Mouse (Mus musculus) yolk sac, embryonic 10.5 days (tissue): ENCODE data around the gene Dcaf11.
A peak's percentile ranks its signal among the peaks of the same experiment; 100 is the strongest.

Experiments used
- DNase-seq: peaks from one replicate; pipeline ENCODE4 v3.0.0-alpha.2; 2017; ENCODE audit warnings: low spot score

Dcaf11 gene

DNA sequence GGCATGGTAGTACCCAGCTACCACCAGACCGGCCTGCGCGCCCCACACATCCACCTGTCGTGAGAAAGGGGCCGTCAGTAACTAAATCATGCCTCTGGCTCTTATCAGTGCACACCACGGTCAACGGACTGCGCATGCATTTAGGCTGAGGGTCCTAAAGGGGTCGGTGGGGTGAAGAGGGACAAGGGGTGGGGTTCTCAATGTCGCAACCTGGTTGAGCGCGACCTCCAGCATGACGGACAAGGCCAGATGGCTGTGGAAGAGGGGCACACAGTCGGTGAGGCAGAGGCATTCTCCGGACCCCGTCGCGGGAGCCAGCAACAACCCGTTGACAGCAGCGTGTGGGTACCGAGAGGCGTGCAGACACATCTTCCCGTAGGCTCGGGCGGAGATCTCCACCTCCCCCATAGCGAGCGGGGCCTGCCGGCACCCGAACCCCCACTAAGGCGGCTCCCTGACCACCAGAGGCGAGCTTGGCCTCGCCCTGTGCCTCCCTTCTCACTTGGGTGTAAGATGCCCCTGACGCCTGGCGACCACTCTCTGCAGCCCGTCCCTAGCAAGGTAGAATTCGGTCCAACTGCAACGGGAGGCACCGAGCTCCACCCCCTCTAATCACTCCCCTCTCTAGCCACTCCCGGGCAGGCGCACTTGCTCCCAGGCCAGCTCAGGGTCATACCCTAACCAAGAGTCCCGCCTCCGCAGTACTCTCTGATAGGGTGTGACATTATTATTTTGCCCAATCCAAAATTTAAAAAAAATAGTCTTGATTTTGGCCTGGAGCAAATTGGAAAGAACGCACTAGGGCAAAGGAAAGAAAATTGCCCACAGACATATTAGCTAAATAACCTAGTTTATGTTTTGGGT lies 25.1 kb downstream of the Dcaf11 start, which contains the start of gene Emc9:
Gene Emc9 (minus strand): TSS at position 601 of the 864 bp plus-strand sequence.
- peak; percentile 85 for DNase-seq

DNA sequence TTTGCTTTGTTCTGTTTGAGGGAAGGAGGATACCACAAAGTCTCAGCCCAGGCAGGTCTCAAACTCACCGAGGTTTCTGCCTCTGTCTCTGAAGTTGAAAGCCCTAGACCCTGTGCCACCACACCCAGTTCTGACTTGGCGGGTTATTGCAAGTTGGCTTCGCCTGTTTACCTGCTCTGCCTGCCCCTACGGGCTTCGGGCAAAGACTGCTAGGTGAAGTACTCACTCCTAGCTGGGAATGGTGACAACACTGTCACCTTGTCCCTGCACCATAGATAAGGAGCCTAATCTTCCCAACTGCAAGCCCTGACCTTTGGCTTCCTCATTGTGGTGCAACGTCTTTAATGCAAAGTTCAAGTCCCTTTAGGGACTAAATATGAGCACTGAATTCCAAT lies 25.8 kb downstream of the Dcaf11 start:
- peak; percentile 79 for DNase-seq

DNA sequence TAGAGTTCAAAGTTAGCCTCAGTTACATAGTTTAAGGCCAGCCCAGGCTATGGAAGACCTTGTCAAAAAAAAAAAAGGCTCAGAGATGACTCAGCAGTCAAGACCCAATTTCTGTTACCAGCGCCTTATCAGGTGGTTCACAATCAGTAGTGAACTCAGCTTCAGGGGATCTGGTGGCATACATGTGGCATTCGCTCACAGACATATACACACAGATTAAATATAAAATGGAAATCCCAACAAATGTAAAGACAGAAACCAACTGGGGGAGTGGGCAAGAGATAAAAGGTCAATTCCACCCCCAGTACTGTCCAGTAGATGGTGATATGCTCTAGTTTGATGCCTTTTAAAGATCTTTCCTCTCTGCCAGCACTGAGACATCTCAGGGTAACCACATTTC lies 26.3 kb downstream of the Dcaf11 start:
- DNase-seq: no peak

DNA sequence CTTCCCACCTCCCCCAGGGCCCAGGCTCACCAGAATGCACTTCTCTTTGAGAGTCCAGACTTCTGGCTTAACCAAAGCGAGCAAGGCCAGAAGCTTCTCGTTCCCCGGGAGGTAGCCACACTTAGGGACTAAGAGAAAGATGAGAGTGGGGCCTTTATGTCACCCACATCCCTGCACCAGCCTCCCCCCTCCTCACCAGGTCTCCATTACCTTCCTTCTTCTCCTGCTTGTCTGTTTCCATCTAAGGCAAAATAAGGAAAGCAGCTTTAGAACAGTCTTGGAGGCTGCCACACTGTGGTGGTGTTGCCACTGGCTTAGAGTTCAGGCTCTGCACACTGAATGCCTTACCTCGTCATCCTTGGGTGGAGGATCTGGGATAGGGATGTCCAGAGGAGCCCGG lies 29.5 kb downstream of the Dcaf11 start:
- DNase-seq: no peak

DNA sequence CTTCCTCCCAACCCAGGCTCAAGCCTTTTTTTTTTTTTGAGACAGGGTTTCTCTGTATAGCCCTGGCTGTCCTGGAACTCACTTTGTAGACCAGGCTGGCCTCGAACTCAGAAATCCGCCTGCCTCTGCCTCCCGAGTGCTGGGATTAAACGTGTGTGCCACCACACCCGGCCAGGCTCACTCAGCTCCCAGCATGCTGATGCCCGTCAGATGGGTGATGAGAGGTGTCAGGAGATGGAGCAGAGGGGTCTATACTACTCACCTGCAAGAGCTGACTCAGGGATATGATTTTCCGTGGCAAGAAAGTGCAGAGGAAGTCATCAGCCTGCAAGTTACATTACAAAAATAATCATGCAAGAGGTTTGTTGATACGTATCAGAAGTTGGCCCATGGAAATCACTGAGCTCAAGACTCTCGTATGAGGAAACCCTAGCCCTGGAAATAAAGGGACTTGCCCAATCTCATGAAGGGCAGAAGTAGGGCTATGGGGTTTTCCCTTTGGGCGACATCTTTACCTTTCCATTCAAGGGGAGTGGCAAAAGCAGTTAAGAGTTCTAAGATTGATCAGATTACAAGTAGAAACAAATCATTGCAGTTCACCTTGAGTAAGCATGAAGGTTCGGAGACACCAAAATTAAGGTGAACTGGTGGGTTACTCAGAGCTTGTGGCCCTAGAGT lies 30.1 kb downstream of the Dcaf11 start:
- no peak for DNase-seq

DNA sequence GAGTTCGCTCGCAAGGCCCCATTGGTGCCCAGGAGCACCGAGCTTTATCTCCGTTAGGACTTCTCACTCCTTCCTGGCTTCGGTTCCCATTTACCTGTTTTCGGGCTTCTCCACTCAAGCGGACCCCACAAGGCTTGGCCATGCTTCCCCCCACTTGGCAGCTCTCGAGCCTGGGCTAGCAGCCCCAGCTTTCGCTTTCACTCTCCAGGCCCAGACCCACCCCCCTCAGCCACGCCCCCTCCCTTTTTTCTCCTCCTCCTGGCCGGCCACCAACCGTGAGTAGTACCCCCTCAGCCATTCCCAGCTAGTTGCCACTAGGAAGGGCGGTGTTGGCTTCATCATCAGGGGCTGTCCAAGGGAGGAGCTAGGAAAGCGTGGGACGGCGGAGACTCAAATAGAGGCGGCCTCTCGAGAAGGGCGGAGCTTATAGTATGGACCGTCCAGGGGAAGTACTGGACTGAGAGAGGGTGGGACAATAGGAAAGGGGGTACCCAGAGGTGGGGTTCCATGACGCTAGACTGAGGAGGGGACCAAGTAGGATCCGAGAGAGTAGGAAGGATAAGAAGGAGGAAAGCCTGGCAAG lies 31.0 kb downstream of the Dcaf11 start, which contains the start of gene Psme2:
Gene Psme2 (minus strand): TSS at position 366 of the 583 bp plus-strand sequence.
- DNase-seq: peak; percentile 98

DNA sequence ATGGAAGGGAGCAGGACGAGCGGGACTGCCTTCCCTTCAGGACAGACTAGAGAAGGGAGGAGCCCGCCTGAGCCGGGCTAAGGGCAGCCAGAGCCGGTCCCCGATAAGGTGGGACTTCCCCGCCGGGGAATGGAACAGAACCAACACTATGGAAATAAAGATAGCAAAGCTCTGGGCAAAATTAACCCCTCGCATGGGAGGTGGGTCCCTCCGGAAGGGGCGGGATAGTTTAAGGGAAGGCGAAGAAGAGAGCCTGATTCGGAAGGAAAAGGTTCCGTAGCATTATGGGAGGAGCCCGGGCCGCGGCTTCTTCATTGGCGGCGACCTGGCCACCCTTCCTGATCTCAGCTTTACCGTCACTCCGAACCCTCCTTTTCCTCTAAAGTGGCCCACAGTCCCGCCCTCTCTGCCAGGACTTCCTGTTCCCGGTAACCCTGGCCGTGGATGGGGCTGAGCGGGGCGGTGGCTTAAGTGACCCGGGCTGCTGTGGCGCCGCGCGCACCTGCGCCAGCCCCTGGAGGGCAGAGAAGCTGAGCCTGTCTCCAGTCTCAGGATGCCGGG lies 31.6 kb downstream of the Dcaf11 start, which contains the start of gene Rnf31:
Gene Rnf31 (plus strand): TSS at position 378 of the 561 bp plus-strand sequence.
- peak; percentile 95 for DNase-seq

DNA sequence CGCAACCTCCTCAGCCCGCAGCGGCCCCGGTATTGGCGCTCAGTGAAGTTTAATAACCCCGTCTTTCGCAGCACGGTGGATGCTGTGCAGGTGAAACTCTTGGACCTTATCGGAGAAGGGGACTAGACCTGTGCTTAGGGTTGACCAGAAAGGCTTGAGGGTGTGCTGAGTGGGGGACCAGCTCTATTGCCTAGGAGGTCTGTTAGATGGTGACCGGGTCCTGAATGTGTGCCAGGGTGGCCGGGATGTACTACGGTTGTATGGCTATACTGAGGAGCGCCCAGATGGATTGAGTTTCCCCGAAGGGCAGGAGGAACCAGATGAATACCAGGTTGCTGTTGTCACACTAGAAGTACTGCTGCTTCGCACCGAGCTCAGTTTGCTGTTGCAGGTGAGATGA lies 32.4 kb downstream of the Dcaf11 start:
- no peak for DNase-seq

DNA sequence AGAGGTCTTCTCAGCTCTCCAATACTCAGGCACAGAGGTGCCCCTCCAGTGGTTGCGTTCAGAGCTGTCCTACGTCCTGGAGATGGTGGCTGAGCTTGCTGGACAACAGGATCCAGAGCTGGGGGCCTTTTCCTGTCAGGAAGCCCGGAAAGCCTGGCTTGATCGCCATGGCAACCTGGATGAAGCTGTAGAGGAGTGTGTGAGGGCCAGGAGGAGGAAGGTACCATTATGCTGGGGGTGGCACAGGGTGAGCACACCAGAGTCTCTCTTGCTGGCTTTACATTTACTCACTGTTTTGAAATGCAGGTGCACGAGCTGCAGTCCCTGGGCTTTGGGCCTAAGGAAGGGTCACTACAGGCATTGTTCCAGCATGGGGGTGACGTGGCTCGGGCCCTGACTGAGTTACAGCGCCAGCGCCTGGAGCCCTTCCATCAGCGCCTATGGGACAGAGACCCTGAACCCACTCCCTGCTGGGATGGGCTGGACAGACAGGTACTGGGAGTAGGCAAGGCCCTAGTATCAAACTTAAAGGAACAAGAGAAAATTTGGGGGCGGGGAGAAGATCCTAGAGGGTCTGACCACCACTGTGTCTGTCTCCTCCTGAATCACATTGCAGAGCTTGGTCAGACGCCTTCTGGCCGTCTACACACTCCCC lies 36.4 kb downstream of the Dcaf11 start:
- DNase-seq: no peak

DNA sequence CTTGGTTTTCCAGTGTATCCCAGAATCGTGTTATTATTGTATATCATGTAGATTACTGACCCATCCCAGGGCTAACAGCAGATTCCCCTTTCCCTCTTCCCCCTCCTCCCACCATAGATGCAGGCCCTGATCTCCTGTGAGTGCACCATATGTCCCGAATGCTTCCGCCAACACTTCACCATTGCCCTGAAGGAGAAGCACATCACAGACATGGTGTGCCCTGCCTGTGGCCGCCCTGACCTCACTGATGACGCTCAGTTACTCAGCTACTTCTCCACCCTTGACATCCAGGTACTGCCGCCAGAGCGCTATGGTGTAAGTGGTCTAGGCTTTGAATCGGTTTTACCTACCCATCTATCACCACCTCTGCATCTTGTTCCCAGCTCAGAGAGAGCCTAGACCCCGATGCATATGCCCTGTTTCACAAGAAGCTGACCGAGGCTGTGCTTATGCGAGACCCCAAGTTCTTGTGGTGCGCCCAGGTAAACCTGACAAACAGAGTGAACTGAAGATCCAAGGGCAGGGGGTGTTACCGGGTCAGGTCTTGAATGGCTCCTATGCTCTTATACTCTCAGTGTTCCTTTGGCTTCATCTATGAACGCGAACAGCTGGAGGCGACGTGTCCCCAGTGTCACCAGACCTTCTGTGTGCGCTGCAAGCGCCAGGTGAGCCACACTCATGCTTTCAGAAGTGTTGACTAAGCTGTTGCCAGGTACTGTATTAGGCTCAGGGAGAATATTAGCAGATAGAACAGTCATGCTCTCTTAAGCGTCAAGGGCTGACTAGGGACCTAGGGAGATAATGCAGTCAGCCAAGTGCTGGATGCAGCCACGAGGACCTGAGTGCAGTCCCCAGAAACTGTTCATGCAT lies 39.0 kb downstream of the Dcaf11 start:
- DNase-seq: no peak

DNA sequence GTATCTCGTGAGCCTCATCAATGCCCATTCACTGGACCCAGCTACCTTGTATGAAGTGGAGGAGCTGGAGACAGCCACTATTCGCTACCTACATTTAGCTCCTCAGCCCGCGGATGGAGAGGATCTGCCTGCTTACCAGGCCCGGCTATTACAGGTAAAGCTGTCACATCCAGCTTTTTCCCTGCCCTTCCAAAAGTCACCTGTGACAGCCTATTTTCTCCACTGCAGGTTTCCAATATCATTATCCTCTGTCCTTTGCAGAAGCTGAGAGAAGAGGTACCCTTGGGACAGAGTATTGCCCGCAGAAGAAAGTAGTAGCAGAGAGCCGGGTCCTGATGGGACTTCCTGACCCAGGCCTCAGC lies 43.4 kb downstream of the Dcaf11 start, which contains the start of gene Irf9:
Gene Irf9 (plus strand): TSS at position 301 of the 362 bp plus-strand sequence.
- DNase-seq: no peak

DNA sequence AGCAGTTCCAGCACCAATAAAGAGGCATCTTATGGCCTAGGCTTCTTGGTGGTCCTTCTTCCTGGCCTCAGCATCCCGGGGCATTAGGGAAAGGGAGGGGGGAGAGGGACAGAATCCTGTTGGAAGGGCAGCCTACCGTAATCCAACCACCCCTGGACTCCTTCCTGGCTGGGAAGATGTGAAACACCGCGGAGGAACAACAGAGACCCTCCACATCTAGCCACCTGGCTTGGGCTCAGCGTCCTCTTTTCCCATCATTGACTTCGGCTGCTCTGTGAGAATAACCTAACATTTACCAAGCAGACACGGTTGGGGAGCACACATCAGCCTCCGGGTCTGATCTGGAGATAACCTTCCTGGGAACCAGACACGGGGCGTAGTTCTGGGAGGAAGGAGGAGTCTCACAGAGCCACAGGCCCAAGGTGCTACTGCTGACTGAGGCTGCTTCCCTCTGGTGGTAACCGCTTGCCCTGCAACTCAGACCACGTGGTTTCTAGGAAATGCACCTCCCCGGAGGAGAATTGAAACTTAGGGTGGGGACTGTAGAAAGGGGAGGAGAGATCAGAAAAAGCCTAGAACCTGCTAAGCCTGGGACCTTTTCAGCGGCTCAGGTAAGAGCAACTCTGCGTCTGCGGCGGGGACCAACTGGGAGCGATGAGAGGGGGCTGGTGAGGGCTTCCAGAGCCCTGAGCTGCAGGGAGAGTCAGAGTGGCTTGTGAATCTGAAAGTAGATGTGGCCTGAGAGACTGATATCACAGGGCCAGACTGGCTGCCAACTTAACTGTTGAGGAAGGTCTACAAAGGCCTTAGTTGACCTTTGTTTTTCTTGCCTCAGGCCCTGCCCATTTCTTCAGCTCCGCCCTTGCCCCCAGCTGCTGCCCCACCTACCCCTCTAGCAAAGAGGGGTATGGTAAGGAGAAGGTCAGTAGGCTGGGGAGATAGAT lies 44.1 kb downstream of the Dcaf11 start:
- DNase-seq: peak; percentile 96

DNA sequence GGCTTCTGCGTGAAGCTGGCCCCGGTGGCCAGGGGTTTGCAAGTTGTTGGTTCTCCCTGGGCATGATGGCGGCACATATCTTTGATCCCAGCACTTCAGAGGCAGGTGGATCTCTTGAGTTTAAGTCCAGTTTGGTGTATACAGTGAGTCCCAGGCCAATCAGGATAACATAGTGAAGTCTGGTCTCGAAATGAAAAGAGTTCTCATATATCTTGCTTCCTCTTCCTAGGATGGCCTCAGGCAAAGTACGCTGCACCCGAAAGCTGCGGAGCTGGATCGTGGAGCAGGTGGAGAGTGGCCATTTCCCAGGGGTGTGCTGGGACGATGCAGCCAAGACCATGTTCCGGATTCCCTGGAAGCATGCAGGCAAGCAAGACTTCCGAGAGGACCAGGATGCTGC lies 45.0 kb downstream of the Dcaf11 start:
- DNase-seq: no peak

DNA sequence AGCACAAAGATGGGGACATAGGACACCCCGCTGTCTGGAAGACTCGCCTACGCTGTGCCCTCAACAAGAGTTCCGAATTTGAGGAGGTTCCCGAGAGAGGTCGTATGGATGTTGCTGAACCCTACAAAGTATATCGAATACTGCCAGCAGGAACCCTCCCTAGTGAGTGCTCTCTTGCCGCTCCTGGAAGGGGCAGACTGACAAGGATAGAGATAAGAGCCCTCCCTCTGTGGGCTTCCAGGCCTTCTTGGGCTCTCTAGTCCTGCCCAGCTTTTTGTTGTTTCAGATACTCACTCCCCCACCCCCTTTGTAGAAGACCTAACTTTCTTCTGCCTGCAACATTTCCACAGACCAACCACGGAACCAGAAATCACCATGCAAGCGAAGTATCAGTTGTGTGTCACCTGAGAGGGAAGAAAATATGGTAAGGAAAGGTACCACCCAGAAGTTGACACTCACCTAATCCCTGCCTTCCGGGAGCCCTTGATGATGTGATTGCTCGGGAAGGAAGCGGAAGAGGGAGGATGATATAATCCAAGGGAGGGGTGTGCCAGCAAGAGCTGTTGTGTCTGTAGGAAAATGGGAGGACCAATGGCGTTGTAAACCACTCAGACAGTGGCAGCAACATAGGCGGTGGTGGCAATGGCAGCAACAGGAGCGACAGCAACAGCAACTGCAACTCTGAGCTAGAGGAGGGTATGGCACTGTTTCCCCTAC lies 46.1 kb downstream of the Dcaf11 start:
- no peak for DNase-seq

DNA sequence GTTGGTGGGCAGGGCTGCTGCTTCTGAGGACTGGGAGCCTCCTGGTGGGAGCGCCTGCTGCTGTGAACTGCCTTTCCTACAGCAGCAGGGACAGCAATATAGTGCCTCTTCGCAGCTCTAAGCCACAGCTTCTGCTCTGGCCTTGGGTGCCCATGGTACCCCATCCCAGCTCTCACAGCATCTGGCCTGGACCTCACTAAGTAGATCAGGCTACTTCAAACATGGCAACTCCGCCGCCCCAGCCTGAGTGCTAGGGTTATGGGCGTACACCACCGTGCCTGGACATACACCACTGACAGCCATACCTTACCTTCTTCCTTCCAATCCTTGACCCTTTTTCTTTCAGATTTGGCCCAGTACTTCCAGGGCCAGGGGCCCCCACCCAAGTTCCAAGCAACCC lies 48.5 kb downstream of the Dcaf11 start:
- DNase-seq: no peak

DNA sequence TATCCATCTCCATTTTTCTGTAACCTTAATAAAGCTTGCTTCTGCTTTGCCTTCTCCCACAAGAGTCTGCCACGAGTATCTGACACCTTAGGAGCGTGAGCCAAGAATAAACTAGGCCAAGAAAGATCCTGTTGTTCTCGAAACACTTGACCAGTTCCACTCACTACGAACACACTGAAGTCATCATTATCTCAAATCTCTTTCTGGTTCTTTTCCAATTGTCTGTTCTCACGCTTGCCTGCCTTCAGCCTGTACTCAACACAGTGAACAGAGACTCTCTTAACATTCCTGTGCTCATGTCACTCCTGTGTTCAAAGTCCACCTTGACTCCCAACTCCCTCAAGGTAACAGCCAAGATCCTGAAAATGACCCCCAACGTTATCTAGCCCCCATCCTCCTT lies 53.5 kb downstream of the Dcaf11 start:
- peak; percentile 44 for DNase-seq

DNA sequence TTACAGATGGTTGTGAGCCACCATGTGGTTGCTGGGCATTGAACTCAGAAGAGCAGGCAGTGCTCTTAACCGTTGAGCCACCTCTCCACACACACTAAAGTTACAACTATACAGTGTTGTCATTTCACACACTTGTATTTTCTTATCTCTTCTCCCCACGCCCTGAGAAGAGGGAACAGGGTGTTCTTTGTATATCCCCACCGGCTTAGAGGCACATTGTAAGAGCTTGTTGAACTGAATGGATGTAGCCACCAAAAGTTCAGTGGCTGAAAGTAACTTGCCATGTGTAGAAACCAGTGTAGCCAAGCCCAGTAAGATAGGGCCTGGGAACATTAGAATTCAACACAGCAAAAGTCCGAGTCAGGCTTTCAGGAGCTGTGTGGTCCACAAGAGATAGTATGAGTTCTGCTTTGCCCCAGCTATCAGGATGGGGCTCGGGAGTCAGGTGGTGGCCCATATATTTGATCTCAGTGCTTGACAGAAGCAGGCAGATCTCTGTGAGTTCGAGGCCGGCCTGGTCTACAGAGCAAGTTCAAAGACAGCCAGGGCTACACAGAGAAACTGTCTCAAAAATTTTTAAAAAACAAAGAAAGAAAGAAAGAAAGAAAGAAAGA lies 54.9 kb downstream of the Dcaf11 start:
- DNase-seq: no peak

DNA sequence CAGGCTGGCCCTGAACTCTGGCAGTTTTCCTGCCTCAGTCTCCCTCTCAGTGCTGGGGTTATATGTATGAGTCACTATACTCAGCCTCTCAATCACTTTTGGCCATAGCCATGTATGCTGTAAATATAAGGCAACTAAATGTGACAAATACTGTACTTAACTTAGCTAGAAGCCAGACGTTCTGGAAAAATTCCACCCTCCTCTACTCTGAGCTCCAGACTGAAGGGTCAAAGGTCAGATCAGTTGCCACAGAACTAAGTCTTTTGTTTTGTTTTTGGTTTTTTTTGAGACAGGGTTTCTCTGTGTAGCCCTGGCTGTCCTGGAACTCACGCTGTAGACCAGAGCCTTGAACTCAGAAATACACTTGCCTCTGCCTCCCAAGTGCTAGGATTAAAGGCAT lies 56.1 kb downstream of the Dcaf11 start:
- peak; percentile 54 for DNase-seq

DNA sequence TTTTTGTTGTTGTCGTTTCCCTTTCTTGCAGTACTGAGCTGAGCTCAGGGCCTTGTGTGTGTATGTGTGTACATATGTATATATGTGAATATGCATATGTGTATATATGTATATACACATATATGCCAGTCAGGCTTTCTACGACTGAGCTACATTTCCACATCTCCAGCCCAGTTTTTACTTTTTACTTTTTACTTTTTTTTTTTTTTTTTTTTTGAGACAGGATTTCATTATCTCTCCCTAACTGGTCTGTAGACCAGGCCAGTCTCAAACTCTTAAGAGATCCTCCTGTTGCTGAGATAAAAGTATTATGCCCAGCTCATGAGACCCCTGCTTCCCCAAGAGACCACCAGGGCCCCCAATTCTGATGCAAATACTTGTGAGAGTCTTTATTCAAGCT lies 57.0 kb downstream of the Dcaf11 start:
- DNase-seq: no peak
